Mouse (Mus musculus) ovary, postnatal 36 days (tissue): ENCODE results near the gene Ostm1.

ENCODE experiments used
- DNase-seq: peaks from one replicate; pipeline ENCODE4 v3.0.0; 2022; ENCODE audit warnings: low spot score, mixed read lengths

Ostm1 gene

DNA sequence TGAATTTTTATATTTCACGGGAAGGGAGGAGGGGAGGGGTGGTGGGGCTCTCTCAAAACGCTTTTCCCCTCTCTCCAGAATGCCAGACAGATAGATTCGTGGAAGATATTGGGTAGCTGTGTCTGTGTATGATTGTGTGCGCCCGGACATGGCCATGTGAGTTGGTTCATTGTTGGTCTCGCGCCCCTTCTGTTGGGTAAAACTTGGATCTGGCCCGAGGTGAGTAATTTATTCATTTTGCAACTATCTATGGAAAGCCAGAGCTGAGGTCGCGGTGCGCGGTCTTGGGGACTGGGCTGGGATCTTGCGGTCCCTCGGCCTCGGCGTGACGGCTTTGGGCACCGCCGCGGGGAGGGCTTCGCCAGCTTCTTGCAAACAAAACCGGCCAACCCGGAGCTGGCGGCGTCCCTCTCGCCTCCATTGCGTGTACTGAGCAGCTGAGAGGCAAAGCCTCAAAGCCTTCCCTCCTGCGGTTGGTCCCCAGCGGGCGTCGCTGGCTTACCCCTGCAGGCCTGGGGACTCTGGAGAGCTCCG is 347 bp downstream of the Ostm1 start:
- no peak for DNase-seq

DNA sequence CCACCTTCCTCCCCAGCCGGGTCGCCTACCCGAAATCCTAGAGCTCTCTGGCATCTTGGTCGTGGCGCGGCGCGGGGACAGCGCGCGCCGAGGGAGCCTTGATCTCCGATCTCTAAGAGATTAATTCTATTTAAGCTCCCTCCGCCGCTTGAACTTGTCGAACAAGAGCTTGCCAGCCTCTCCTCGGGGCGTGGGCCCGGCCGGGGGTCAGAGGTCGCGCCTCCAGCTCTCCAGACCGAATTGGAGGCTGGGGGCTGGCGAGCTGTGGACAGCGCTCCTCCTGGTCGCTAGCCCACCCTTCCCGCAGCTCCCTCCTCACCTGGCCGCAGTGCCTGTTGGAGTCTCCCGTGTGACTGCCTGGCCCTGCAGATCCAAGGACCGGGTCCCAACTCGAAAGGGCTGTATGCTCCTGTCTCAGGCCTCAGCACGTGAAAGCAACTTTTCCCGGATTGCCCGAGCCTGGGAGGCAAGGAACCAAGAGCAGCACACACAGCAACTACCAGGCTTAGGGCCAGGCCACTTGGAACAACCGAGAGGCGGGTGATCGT is 888 bp downstream of the Ostm1 start:
- DNase-seq = no peak

- DNase-seq = no peak
Measured at GRCm38 (mm10) chr10:42585156-42585555, 1.5 kb downstream of the Ostm1 start.

- DNase-seq = no peak
Measured at GRCm38 (mm10) chr10:42585596-42586305, 2.1 kb downstream of the Ostm1 start.

- DNase-seq = no peak
Measured at GRCm38 (mm10) chr10:42587961-42588750, 4.5 kb downstream of the Ostm1 start.

DNA sequence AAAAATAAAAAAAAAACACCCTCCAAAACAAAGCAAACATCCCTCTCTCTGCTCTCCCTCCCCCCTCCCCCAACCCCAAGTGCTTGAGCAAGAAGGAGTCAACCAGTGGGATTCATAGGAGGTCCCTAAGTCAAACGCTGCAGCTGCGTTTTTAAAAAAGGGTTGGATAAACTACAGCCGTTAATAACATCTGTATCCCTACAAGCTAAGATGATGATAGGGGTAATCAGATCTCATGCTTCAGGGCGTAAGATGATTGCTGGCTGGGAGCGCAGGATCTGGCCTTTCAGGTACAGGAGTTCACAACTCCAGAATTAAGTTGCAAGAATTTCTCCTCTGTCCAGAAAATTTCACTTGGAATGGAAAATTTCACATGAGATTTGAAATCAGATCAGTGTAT is 5.9 kb downstream of the Ostm1 start:
- no peak for DNase-seq

- no peak for DNase-seq
Measured at GRCm38 (mm10) chr10:42590261-42591184, 6.9 kb downstream of the Ostm1 start.

DNA sequence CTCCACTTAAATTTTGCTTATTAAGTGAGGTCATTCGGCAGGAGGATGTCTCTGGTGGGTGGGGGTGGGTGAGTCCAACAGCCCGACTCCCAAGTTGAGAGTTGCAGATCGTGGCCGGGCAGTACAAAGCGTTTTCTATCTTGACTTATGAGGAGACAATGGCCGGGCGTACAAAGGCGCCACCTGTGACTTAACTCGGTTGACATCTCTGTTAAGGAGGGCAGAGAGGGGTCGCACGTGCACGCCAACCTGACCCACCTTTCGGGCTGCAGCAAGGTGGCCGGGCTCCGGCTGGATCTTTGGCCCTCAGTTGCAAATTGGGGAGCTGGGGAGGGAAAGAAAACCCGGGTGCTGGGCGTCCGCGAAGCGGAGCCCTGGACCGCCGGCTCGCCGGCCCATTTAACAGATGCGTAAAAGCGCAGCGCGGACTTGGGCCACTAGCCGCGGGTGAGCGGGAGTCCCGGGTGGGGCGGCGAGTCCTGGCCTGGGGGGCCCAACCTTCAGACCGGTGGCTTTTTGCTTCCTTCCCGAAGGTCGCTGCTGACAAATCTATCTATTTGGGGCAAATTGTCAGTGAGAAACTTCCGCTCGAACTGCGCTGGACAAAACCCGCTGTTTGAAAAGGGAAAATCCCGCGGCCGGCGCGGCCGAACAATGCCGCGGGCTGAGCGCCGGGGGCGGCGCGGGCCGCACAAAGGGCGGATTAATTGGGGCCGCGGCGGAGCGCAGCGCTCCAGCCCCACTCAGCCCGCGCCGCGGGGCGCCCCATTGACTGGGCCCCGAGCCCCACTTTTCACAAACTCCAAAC is 7.8 kb downstream of the Ostm1 start:
- no peak for DNase-seq

- no peak for DNase-seq
Measured at GRCm38 (mm10) chr10:42591993-42592686, 8.5 kb downstream of the Ostm1 start.

DNA sequence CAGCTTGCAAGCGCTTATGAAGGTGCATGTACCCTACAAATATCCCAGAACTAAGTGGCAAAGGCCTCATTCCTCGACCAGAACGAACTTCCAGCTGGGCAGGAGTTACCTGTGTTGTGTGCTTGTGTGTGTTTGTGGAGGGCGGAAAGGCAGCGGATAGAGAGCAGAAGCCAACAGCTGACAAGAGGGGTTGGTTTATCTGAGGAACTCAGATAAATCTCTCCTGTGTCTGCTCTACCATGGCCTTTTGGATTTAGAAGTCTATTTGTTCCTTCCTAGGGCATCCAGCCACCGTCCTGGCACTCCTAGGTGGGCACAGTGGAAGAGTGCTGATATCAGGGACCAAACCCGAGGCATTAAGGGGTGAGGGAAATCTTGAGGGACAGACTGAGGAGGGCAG is 9.6 kb downstream of the Ostm1 start:
- no peak for DNase-seq

- no peak for DNase-seq
Measured at GRCm38 (mm10) chr10:42598615-42599014, 15.0 kb downstream of the Ostm1 start.

GRCm38 (mm10) chr10:42601556-42601955 is 17.9 kb downstream of the Ostm1 start:
- DNase-seq = no peak

- no peak for DNase-seq
Measured at GRCm38 (mm10) chr10:42604874-42605273, 21.3 kb downstream of the Ostm1 start.

GRCm38 (mm10) chr10:42606757-42607156 is 23.1 kb downstream of the Ostm1 start:
- no peak for DNase-seq

DNA sequence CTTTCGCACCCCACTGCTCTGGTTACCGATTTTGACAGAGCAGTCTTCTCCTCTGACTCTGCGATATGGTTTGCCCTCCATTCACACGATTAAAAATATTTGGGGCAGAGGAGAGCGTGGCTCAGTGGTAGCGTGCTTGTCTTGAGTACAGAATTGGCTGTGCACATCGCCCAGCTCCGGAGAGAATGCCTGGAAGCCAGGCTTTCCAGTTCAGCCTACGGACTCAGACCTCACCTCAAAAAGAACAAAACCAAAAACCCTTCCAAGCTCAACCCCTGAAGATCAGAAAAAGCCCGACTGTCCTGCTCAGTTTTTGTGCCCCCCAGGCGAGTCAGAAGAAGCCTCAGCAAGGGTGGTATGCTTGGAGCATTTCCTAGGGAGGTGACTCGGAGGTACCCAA is 29.5 kb downstream of the Ostm1 start:
- DNase-seq = no peak

- no peak for DNase-seq
Measured at GRCm38 (mm10) chr10:42613639-42614381, 30.2 kb downstream of the Ostm1 start.

GRCm38 (mm10) chr10:42614766-42615165 is 31.1 kb downstream of the Ostm1 start:
- no peak for DNase-seq

GRCm38 (mm10) chr10:42618291-42618690 is 34.7 kb downstream of the Ostm1 start:
- no peak for DNase-seq

DNA sequence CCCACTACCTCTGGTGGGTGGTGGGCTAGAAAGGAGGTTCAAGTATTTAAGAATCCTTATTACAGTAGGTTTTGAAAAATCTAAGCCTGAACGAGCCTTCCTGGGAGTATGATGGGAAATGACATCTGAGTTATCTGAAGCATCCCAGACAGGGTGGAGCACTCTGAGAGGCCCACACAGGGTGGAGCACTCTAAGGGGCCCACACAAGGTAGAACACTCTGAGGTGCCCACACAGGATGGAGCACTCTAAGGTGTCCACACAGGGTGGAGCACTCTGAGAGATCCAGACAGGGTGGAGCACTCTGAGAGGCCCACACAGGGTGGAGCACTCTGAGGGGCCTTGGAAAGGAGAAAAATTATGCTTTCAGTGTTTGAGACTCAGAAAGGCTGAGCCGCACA is 42.3 kb downstream of the Ostm1 start:
- no peak for DNase-seq
